Mouse (Mus musculus) embryo, embryonic 10 days (tissue): ENCODE measurements around the gene Slc2a12.
A peak's percentile ranks its signal among the peaks of the same experiment; 100 is the strongest.

ENCODE experiments used
- DNase-seq: peaks from one replicate; pipeline ENCODE4 v3.0.0-alpha.2; 2015; ENCODE audit warnings: low spot score

Slc2a12 gene

GRCm38 (mm10) chr10:22668509-22668908 lies 23.7 kb downstream of the Slc2a12 start:
- no peak for DNase-seq

GRCm38 (mm10) chr10:22674176-22674575 lies 29.4 kb downstream of the Slc2a12 start:
- DNase-seq, result no peak

GRCm38 (mm10) chr10:22675848-22676630 lies 31.2 kb downstream of the Slc2a12 start:
- peak; percentile 22 for DNase-seq

- no peak for DNase-seq
Observed at GRCm38 (mm10) chr10:22696236-22696635, 51.4 kb downstream of the Slc2a12 start.

- no peak for DNase-seq
Observed at GRCm38 (mm10) chr10:22696864-22697263, 52.1 kb downstream of the Slc2a12 start.

GRCm38 (mm10) chr10:22698158-22698953 lies 53.5 kb downstream of the Slc2a12 start:
- DNase-seq, result peak; percentile 35

GRCm38 (mm10) chr10:22699487-22700335 lies 54.9 kb downstream of the Slc2a12 start:
- no peak for DNase-seq

- no peak for DNase-seq
Observed at GRCm38 (mm10) chr10:22700773-22701172, 56.0 kb downstream of the Slc2a12 start.

- no peak for DNase-seq
Observed at GRCm38 (mm10) chr10:22701485-22702315, 56.9 kb downstream of the Slc2a12 start.

GRCm38 (mm10) chr10:22703844-22704243 lies 59.0 kb downstream of the Slc2a12 start:
- DNase-seq, result no peak

- no peak for DNase-seq
Observed at GRCm38 (mm10) chr10:22708190-22708843, 63.5 kb downstream of the Slc2a12 start.

GRCm38 (mm10) chr10:22710173-22710777 lies 65.5 kb downstream of the Slc2a12 start:
- DNase-seq, result no peak

- DNase-seq, result no peak
Observed at GRCm38 (mm10) chr10:22712955-22713354, 68.1 kb downstream of the Slc2a12 start.

- DNase-seq, result peak; percentile 69
Observed at GRCm38 (mm10) chr10:22714520-22714919, 69.7 kb downstream of the Slc2a12 start.

- DNase-seq, result no peak
Observed at GRCm38 (mm10) chr10:22718475-22718874, 73.7 kb downstream of the Slc2a12 start.

- no peak for DNase-seq
Observed at GRCm38 (mm10) chr10:22720781-22721529, 76.1 kb downstream of the Slc2a12 start.

- no peak for DNase-seq
Observed at GRCm38 (mm10) chr10:22725166-22725565, 80.4 kb downstream of the Slc2a12 start.

- no peak for DNase-seq
Observed at GRCm38 (mm10) chr10:22726295-22726694, 81.5 kb downstream of the Slc2a12 start.

- DNase-seq, result no peak
Observed at GRCm38 (mm10) chr10:22728257-22728656, 83.4 kb downstream of the Slc2a12 start.
